Mouse (Mus musculus): Measurements from ENCODE around the gene Polg2. TPM values are rescaled to one million over a fixed set of nuclear protein-coding genes. Genes with fewer than 3 reads are reported as not detected.

Polg2 gene
- polyA plus RNA-seq, 1 experiment from 2014 or later: 15.0 TPM

DNA sequence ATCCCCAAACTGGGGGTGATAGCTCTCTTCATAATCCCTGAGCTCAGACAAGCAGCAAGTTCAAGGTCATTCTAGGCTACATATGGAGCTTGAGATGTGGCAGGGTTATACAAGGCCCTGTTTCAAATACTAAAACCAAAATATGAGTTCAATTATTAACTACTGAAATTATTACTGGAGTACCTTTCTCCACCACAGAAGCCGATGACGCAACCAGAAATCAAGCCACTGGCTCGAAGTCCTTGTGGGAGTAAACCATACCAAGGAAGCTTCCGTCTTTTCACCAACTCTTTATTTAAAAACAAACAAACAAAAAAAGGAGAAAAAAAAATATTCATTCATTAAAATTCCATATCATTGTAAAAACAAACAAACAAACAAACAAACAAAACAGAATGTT lies 2.4 kb downstream of the Polg2 start:
- WGBS: 92% methylated on average over 4 of the region's 4 CpGs
- no peaks in the 10 kb centered on the region for H3K27me3 ChIP-seq
- no peak overlapping the region for H3K4me2 ChIP-seq (replicated peaks)
- no peak overlapping the region for H3K9ac ChIP-seq
- H3K36me3 ChIP-seq: peaks cover 66% of the 10 kb centered on the region
- H3K4me1 ChIP-seq: peaks cover 18% of the 10 kb centered on the region
- no peak overlapping the region for H3K4me3 ChIP-seq
- no peak overlapping the region for H3K27ac ChIP-seq
- no peaks in the 10 kb centered on the region for H3K9me3 ChIP-seq
- no peak for ATAC-seq (ENCODE audit: low FRiP score, low read depth)

DNA sequence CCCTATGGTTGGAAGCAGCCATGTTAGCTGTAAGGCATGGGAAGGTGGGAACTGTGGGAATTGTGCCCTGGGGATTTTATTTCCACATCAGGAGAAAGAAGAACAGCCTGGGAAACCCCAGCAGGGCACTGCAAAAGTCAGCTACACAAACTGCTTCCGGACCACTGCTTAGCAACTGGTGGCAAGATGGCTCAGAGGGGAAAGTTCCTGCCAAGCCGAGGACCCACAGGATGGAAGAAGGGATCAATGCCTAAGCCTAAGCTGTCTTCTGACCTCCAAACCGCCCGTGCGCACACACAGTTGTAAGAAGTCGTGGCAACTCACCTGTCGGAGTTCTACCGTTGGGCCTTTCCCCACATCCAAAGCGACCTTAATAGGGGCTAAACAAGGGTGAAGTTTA lies 6.3 kb downstream of the Polg2 start:
- H3K4me3 ChIP-seq: no peak overlapping the region
- no peaks in the 10 kb centered on the region for H3K9me3 ChIP-seq
- WGBS: 92% methylated on average over 9 of the region's 9 CpGs
- H3K4me2 ChIP-seq (replicated peaks): no peak overlapping the region
- H3K36me3 ChIP-seq: peaks cover 84% of the 10 kb centered on the region
- peaks cover 8% of the 10 kb centered on the region for H3K4me1 ChIP-seq
- H3K27me3 ChIP-seq: no peaks in the 10 kb centered on the region
- no peak overlapping the region for H3K9ac ChIP-seq
- no peak overlapping the region for H3K27ac ChIP-seq
- no peak for ATAC-seq (ENCODE audit: low FRiP score, low read depth)

DNA sequence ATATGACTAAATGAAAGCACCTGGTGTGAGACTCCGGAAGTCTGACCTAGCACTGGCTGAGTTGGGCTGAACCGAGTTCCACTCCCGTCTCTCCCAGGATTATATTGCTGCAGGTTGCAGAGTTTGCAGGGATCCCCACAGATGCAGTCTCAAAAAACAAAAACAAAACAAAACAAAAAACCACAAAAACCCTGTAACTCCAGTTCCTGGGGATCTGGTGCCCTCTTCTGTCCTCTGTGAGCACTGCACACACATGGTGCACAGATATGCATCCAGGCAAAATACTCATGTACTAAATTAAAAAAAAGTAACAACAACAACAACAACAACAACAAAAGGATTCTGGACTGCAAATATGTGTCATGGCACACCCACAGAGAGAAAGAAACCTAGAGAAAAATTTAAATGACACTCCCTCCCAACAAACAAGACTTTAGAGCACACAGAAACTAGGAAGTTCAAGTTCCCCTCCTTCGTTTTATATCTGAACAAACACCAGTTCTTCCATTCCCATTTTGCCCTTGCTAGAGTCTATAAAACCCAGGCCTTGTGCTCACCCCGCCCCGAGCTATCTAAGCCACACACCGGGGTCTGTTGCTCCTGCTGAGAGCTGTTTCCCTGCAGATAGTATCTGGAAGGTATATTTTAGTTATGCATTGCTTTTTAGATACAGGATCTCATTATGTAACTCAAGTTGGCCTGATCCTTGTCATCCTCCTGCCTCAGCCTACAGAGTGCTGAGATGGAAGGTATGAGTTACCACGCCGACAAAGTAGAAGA lies 9.0 kb downstream of the Polg2 start:
- WGBS: 93% methylated on average over 9 of the region's 9 CpGs
- Histone ChIP-seq H3K4me2 (replicated peaks) (no peak overlapping the region), H3K36me3 (peaks cover 93% of the 10 kb centered on the region)

DNA sequence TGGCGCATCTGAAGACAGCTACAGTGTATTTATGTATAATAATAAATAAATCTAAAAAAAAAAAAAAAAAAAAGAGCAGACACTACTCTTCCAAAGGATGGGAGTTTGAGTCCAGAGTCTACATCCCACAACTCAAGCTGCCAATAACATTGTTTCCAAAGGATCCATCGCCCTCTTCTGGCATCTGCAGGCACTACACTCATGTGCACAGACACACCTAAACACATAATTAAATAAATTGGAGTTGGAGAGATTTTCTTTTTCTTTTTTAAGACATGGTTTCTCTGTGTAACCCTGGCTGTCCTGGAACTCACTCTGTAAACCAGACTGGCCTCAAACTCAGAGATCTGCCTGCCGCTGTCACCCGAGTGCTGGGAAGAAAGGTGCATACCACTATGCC lies 11.8 kb downstream of the Polg2 start:
- WGBS: 94% methylated on average over 4 of the region's 4 CpGs
- 0 out of 2 replicates have a peak, but pooled peaks cover 5% of the 10 kb centered on the region for H3K9me3 ChIP-seq
- peaks cover 73% of the 10 kb centered on the region for H3K36me3 ChIP-seq
- H3K4me3 ChIP-seq: no peak overlapping the region
- peaks cover 7% of the 10 kb centered on the region; the same call in 1 of the 2 replicates for H3K4me1 ChIP-seq
- H3K4me2 ChIP-seq (replicated peaks): no peak overlapping the region
- ATAC-seq (ENCODE audit: low FRiP score, low read depth): no peak
- no peak overlapping the region for H3K27ac ChIP-seq
- H3K27me3 ChIP-seq: no peaks in the 10 kb centered on the region
- H3K9ac ChIP-seq: no peak overlapping the region

More for the DNA sequence above, 9.0 kb downstream of the Polg2 start:
- Histone ChIP-seq H3K27me3 (no peaks in the 10 kb centered on the region), H3K4me3 (no peak overlapping the region), H3K27ac (no peak overlapping the region), H3K9me3 (0 out of 2 replicates have a peak, but pooled peaks cover 5% of the 10 kb centered on the region), H3K9ac (no peak overlapping the region), H3K4me1 (no peaks in the 10 kb centered on the region)
- ATAC-seq (ENCODE audit: low FRiP score, low read depth): no peak

DNA sequence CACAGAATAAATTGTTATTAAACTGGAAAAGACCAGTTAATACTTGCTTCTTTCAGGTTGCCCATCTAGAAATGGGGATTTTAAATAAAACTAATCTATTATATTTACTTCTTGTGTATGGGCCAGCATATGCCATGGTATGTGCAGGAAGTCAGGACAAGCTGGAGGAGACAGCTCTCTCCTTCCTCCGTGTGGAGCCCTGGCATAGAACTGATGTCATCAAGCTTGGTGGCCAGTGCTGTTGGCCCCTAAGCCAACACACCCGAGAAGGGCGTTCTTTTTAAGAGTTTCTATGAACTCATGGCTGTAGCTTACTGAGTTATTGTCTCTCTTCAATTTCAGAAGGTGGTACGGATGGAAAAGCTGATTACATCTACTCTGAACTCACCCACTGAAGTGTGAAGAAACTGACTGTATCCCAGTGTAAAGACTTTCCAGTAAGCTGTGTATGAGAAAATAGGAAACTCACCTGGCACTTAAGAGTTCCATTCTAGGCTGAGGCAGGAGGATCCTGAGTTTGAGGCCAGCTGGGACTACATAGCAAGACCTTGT lies 12.7 kb downstream of the Polg2 start:
- Histone ChIP-seq H3K4me3 (no peak overlapping the region), H3K27ac (no peak overlapping the region), H3K27me3 (no peaks in the 10 kb centered on the region), H3K4me1 (peaks cover 9% of the 10 kb centered on the region; the same call in 1 of the 2 replicates), H3K36me3 (peaks cover 66% of the 10 kb centered on the region), H3K9me3 (0 out of 2 replicates have a peak, but pooled peaks cover 5% of the 10 kb centered on the region), H3K9ac (no peak overlapping the region), H3K4me2 (replicated peaks) (no peak overlapping the region)
- WGBS: 90% methylated on average over 4 of the region's 4 CpGs
- no peak for ATAC-seq (ENCODE audit: low FRiP score, low read depth)

DNA sequence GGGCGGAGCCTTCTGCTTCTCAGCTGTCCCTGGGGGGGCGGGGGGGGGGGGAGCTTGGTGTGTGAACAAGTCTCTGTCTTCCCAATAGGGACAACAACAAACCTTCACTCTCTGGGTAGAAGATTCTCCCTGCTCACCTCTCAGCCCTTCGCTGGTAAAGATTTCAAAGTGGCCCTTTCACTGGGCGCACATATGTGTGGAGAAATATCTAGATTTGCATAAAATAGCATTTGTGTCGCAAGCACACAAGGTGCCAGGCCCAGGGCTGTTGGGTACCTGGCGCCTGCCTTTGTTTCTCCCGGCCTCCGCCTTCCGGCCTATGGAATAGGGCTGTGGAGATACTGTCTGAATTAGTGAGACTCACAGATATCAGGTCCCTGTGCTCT lies 16.5 kb downstream of the Polg2 start:
- Histone ChIP-seq H3K9ac (no peak overlapping the region), H3K9me3 (0 out of 2 replicates have a peak, but pooled peaks cover 4% of the 10 kb centered on the region), H3K4me3 (no peak overlapping the region), H3K4me1 (peaks cover 9% of the 10 kb centered on the region; the same call in 1 of the 2 replicates), H3K4me2 (replicated peaks) (no peak overlapping the region), H3K27me3 (no peaks in the 10 kb centered on the region), H3K27ac (peak overlapping the region; percentile 48; the same call in 1 of the 2 replicates), H3K36me3 (peaks cover 31% of the 10 kb centered on the region)
- no peak for ATAC-seq (ENCODE audit: low FRiP score, low read depth)
- 77% methylated on average over 9 of the region's 9 CpGs for WGBS

DNA sequence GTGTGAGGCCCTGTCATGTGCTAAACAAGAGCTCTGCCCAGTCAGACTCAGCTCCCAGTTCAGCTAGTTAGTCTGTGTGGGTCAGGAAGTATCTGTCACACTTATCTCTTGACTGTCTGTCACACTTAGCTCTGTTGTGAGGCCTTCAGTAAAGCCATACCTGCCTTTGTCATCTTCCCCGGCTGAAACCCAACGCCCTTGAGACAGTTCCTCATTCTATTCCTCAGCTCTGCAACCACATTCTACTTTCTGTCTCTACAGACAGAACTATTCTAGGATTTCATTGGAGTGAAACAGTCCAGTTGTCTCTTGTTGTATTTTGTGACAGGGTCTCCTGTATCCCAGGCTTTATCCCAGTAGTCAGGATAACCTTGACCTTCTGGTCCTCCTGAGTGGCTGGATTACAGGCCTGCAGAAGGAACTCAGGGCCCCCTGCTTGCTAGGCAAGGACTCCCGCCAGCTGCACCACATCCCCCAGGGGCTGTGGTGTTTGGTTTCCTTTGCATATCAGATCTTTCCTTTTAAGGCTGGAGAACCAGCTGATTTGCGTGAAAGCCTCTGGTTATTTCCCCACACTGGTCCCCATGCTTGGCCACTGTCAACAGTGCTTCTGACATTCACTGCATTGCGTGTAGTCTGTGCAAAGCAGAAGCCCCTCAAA lies 17.1 kb downstream of the Polg2 start:
- ATAC-seq (ENCODE audit: low FRiP score, low read depth): peak; percentile 77
- H3K27ac ChIP-seq: peak overlapping the region; percentile 48; the same call in 1 of the 2 replicates

DNA sequence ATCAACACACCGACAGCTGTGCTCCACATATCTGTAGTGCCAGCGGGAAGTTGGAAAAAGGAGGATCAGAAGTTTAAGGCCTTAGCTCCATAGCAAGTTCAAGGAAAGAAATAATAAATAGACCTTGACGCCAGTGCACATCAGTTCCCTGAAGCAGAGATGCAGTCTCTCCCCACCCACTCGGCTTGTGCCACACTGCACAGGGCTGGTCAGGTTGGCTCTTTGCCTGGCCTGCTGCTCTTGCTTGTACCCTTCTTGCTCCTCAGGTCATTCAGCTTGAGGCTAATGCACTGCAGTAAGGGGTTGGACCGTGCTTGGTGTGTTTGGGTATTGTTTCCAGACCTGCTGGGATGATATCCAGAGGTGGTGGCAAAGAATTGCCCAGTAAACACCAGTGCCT lies 18.8 kb downstream of the Polg2 start:
- no peak for ATAC-seq (ENCODE audit: low FRiP score, low read depth)
- peaks cover 9% of the 10 kb centered on the region; the same call in 1 of the 2 replicates for H3K4me1 ChIP-seq
- H3K27ac ChIP-seq: no peak overlapping the region
- peaks cover 9% of the 10 kb centered on the region for H3K36me3 ChIP-seq
- 89% methylated on average over 5 of the region's 5 CpGs for WGBS
- no peak overlapping the region for H3K4me2 ChIP-seq (replicated peaks)
- no peak overlapping the region for H3K4me3 ChIP-seq
- H3K9ac ChIP-seq: no peak overlapping the region
- H3K9me3 ChIP-seq: no peaks in the 10 kb centered on the region
- no peaks in the 10 kb centered on the region for H3K27me3 ChIP-seq

More for the DNA sequence above, 17.1 kb downstream of the Polg2 start:
- no peaks in the 10 kb centered on the region for H3K27me3 ChIP-seq
- H3K9me3 ChIP-seq: no peaks in the 10 kb centered on the region
- peaks cover 25% of the 10 kb centered on the region for H3K36me3 ChIP-seq
- H3K9ac ChIP-seq: no peak overlapping the region
- WGBS: 34% methylated on average over 5 of the region's 5 CpGs
- H3K4me3 ChIP-seq: no peak overlapping the region
- H3K4me1 ChIP-seq: peaks cover 9% of the 10 kb centered on the region; the same call in 1 of the 2 replicates
- H3K4me2 ChIP-seq (replicated peaks): no peak overlapping the region

DNA sequence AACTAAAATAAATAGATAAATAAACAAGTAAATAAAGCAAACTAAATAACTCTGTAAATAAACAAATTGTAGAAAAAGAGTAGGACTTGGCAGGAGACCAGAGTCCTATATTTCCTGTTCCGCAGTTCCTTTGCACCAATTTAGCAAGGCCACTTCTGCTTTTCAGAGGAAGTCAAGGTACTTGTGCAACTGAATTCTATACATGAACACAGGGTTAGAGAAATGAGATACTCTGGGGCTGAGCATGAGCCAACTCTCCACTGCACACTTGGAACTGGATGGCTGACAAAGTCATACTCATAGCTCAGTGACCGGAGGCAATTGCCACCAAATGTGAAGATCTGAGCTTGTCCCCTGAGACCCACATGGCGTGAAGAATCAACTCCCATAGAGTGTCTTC lies 20.3 kb downstream of the Polg2 start:
- Histone ChIP-seq H3K9ac (no peak overlapping the region), H3K4me3 (no peak overlapping the region), H3K27me3 (no peaks in the 10 kb centered on the region), H3K9me3 (no peaks in the 10 kb centered on the region), H3K4me2 (replicated peaks) (no peak overlapping the region), H3K36me3 (no peaks in the 10 kb centered on the region), H3K27ac (no peak overlapping the region), H3K4me1 (peaks cover 9% of the 10 kb centered on the region; the same call in 1 of the 2 replicates)
- 90% methylated on average over 3 of the region's 3 CpGs for WGBS
- no peak for ATAC-seq (ENCODE audit: low FRiP score, low read depth)

DNA sequence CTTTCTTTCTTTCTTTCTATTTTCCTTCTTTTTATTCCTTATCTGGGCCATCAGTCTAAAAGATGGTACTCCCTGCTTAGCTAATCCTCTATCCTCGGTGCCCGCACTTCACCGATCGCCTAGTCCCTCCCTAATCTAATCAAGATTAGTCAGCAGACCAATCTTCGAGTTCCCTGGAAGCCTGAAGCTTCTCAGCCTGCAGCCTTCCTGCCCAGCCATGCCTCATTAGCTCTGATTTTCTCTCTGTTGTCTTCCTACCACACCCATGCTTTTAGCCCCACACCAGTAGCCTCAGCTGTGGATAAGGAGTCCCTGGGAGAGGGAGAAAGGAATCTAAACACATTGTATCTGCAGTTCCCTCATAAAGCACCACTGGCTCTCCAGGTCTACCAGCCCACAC lies 23.8 kb downstream of the Polg2 start:
- H3K36me3 ChIP-seq: no peaks in the 10 kb centered on the region
- H3K4me2 ChIP-seq (replicated peaks): no peak overlapping the region
- 81% methylated on average over 5 of the region's 5 CpGs for WGBS
- ATAC-seq (ENCODE audit: low FRiP score, low read depth): no peak
- H3K27ac ChIP-seq: no peak overlapping the region
- H3K9me3 ChIP-seq: no peaks in the 10 kb centered on the region
- H3K27me3 ChIP-seq: no peaks in the 10 kb centered on the region
- no peak overlapping the region for H3K9ac ChIP-seq
- H3K4me1 ChIP-seq: no peaks in the 10 kb centered on the region
- H3K4me3 ChIP-seq: no peak overlapping the region

DNA sequence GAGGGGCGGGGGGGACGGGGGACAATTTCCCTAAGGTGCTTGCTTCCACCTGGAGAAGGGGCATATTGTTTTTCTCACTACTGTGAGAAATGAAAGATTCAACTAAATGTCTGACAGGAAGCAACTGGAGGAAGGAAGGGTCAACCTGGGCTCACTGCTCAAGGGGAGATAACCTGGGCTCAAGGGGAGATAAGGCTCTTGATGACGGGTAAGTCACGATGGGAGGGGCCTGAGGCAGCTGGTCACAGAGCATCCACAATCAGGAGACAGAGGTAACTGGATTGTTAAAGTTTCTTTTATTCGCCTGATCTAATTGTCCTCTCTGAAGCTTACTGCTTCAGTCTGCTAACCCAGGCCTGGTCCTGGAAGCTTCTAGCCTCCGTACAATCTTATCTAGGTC lies 26.0 kb downstream of the Polg2 start:
- Histone ChIP-seq H3K4me3 (no peak overlapping the region), H3K4me1 (no peaks in the 10 kb centered on the region), H3K4me2 (replicated peaks) (no peak overlapping the region), H3K36me3 (no peaks in the 10 kb centered on the region), H3K27ac (no peak overlapping the region), H3K9ac (no peak overlapping the region), H3K9me3 (no peaks in the 10 kb centered on the region), H3K27me3 (no peaks in the 10 kb centered on the region)
- ATAC-seq (ENCODE audit: low FRiP score, low read depth): no peak
- WGBS: 85% methylated on average over 6 of the region's 6 CpGs

DNA sequence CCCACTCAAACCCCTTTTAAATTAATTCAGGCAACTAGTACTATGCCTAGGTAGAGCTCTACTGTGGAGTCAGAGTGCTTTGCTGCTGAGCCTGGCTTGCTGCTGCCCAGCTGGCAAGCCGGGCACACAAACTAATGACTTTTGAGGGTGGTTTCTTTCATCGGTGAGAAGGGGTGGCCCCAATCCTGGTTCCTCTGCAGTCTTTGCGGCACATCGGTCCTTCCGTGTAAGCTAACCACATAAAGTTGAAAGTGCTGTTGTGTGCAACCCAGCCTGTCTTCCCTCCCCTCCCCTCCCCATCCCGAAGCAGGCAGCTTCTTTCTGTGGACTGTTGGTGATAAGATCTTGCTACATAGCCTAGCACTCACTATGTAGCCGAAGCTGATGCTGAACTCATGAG lies 27.2 kb downstream of the Polg2 start:
- Histone ChIP-seq H3K36me3 (no peaks in the 10 kb centered on the region), H3K27ac (no peak overlapping the region), H3K9me3 (peaks cover 7% of the 10 kb centered on the region; the same call in 1 of the 2 replicates), H3K4me3 (no peak overlapping the region), H3K27me3 (no peaks in the 10 kb centered on the region), H3K4me2 (replicated peaks) (no peak overlapping the region), H3K9ac (no peak overlapping the region), H3K4me1 (no peaks in the 10 kb centered on the region)
- 81% methylated on average over 7 of the region's 7 CpGs for WGBS
- ATAC-seq (ENCODE audit: low FRiP score, low read depth): no peak
